Mouse (Mus musculus) liver, embryonic 14.5 days (tissue): ENCODE results near the gene Cpsf6. TPM values are rescaled to one million over a fixed set of nuclear protein-coding genes. Genes with fewer than 3 reads are reported as not detected.

Source experiments
- ATAC-seq: fragments of 200-750 bp; cut with Nextera tagmentation; 2 replicates; pipeline ENCODE4 v1.8.0; 2017; ENCODE audit warnings: moderate number of reproducible peaks, mild to moderate bottlenecking, moderate library complexity; ENCODE audit not compliant: insufficient read depth
- DNase-seq, 3 experiments: peaks; one replicate each; pipeline ENCODE4 v3.0.0-alpha.2; 2012 to 2013; ENCODE audit warnings: low read depth in 3 of 3, low spot score in 3 of 3
- H3K27ac ChIP-seq: fragments of 300-500 bp; sonication (generic); 2 replicates; pipeline ENCODE4 v1.5.1; 2014; ENCODE audit warnings: moderate library complexity, mild to moderate bottlenecking, control low read depth, inconsistent platforms
- H3K27me3 ChIP-seq: fragments of 300-500 bp; sonication (generic); 2 replicates; pipeline ENCODE4 v1.6.1; 2014; ENCODE audit warnings: mild to moderate bottlenecking, low read length, moderate library complexity; ENCODE audit not compliant: control insufficient read depth, insufficient read depth
- H3K36me3 ChIP-seq: fragments of 300-500 bp; sonication (generic); replicated peaks from 2 replicates; pipeline ENCODE4 v1.6.1; 2014; ENCODE audit warnings: low read depth; ENCODE audit not compliant: control insufficient read depth, insufficient read depth
- H3K4me1 ChIP-seq, 2 experiments: fragments of 200-500 bp in 1 of 2; fragments of 300-500 bp in 1 of 2; sonication (generic) in 1 of 2; replicated peaks; 2 replicates each; pipeline ENCODE4 v1.6.1; 2012 to 2014; ENCODE audit warnings: antibody characterized with exemption in 1 of 2, inconsistent platforms in 1 of 2, low read length in 1 of 2; ENCODE audit not compliant: control insufficient read depth in 2 of 2, insufficient read depth in 2 of 2
- H3K4me2 ChIP-seq: fragments of 300-500 bp; sonication (generic); 2 replicates; pipeline ENCODE4 v1.6.1; 2014; ENCODE audit warnings: low read depth, mild to moderate bottlenecking, control low read depth, moderate library complexity
- H3K4me3 ChIP-seq, 2 experiments: fragments of 200-500 bp in 1 of 2; fragments of 300-500 bp in 1 of 2; sonication (generic) in 1 of 2; 2 replicates each; pipeline ENCODE4 v1.5.1; 2012 to 2014; ENCODE audit warnings: low read depth in 2 of 2, low read length in 2 of 2, mild to moderate bottlenecking in 2 of 2, control low read depth in 1 of 2, inconsistent platforms in 1 of 2, moderate library complexity in 1 of 2; ENCODE audit not compliant: insufficient read depth in 1 of 2
- H3K9ac ChIP-seq: fragments of 300-500 bp; sonication (generic); replicated peaks from 2 replicates; pipeline ENCODE4 v1.6.1; 2014; ENCODE audit warnings: mild to moderate bottlenecking, control low read depth, moderate library complexity
- H3K9me3 ChIP-seq: fragments of 300-500 bp; sonication (generic); 2 replicates; pipeline ENCODE4 v1.6.1; 2016; ENCODE audit warnings: low read length, mixed read lengths; ENCODE audit not compliant: control insufficient read depth
- CTCF ChIP-seq: IDR thresholded peaks from 2 replicates; pipeline ENCODE4 v1.5.1; 2016; ENCODE audit warnings: antibody characterized with exemption, low read depth, control low read depth
- EP300 ChIP-seq: IDR thresholded peaks from 2 replicates; pipeline ENCODE4 v1.6.1; 2016; ENCODE audit warnings: antibody characterized with exemption, low read depth
- WGBS: fragments of 180-500 bp; shearing (Covaris S2); extraction: QIAGEN DNeasy Blood & Tissue Kit; methylation state at CpG from one replicate; pipeline ENCODE4 v1.1.7; 2014; ENCODE audit not compliant: insufficient replicate concordance; 5-methylcytosine and 5-hydroxymethylcytosine counted together
- polyA plus RNA-seq, 2 experiments: library from polyadenylated mRNA; depleted of rRNA in 1 of 2; stranded (reverse) in 1 of 2; unstranded in 1 of 2; fragments of >200 nt; fragmentation: Nextera tagmentation in 1 of 2; extraction: Ambion mirVana in 1 of 2; gene quantifications; 2 replicates each; pipeline versions ENCODE4 v1.2.1 to v1.2.3; 2012 to 2014

Cpsf6 gene
- polyA plus RNA-seq, 2 experiments = 27.5 to 51.7 TPM

- Histone ChIP-seq H3K9ac (no peak overlapping the region), H3K36me3 (no peaks in the 10 kb centered on the region), H3K9me3 (no peaks in the 10 kb centered on the region), H3K4me1 (peaks cover 0 to 32% of the 10 kb centered on the region in 2 experiments; a peak in 3 of 4 replicates), H3K27me3 (no peaks in the 10 kb centered on the region), H3K4me3 (no peak overlapping the region), H3K4me2 (0 out of 2 replicates have a peak overlapping the region, but pooled peaks have one; percentile 3), H3K27ac (no peak overlapping the region)
- ATAC-seq = no peak
- WGBS = 64% methylated on average over 13 of the region's 13 CpGs
- DNase-seq = no peak
- TF ChIP-seq EP300 = no peak
- no peak; the same call in 1 of the 2 replicates for TF ChIP-seq CTCF
These were observed 34.0 kb upstream of the Cpsf6 start for GRCm38 (mm10) chr10:117413562-117414527.

GRCm38 (mm10) chr10:117412474-117413057, 32.8 kb upstream of the Cpsf6 start:
- Histone ChIP-seq H3K9ac (no peak overlapping the region), H3K4me3 (no peak overlapping the region), H3K27ac (no peak overlapping the region; the same call in 1 of the 2 replicates), H3K4me2 (no peak overlapping the region; the same call in 1 of the 2 replicates), H3K9me3 (no peaks in the 10 kb centered on the region), H3K4me1 (peaks cover 0 to 24% of the 10 kb centered on the region in 2 experiments; a peak in 3 of 4 replicates), H3K36me3 (no peaks in the 10 kb centered on the region), H3K27me3 (no peaks in the 10 kb centered on the region)
- WGBS = 58% methylated on average over 7 of the region's 7 CpGs
- TF ChIP-seq CTCF (no peak), EP300 (no peak)
- ATAC-seq (no peak), DNase-seq (no peak)

GRCm38 (mm10) chr10:117411716-117412473, 32.1 kb upstream of the Cpsf6 start:
- Histone ChIP-seq H3K9me3 (no peaks in the 10 kb centered on the region), H3K4me2 (0 out of 2 replicates have a peak overlapping the region, but pooled peaks have one; percentile 11), H3K27ac (no peak overlapping the region), H3K4me3 (no peak overlapping the region), H3K36me3 (no peaks in the 10 kb centered on the region), H3K27me3 (no peaks in the 10 kb centered on the region), H3K9ac (no peak overlapping the region), H3K4me1 (peaks cover 0 to 18% of the 10 kb centered on the region in 2 experiments; a peak in 3 of 4 replicates)
- DNase-seq = no peak
- TF ChIP-seq EP300 (no peak), CTCF (no peak)
- ATAC-seq = no peak
- WGBS = 24% methylated on average over 16 of the region's 16 CpGs

- Histone ChIP-seq H3K27me3 (no peaks in the 10 kb centered on the region), H3K4me2 (no peak overlapping the region), H3K4me1 (peaks cover 0 to 20% of the 10 kb centered on the region in 2 experiments; a peak in 3 of 4 replicates), H3K9me3 (no peaks in the 10 kb centered on the region), H3K36me3 (no peaks in the 10 kb centered on the region), H3K4me3 (no peak overlapping the region), H3K27ac (no peak overlapping the region), H3K9ac (no peak overlapping the region)
- ATAC-seq = no peak
- whole genome bisulfite sequencing = 60% methylated on average over 6 of the region's 6 CpGs
- TF ChIP-seq CTCF (no peak), EP300 (no peak)
- DNase-seq = no peak
These were observed 31.3 kb upstream of the Cpsf6 start for GRCm38 (mm10) chr10:117411131-117411530.
